Mouse (Mus musculus) spleen, postnatal 0 days (tissue): ENCODE results near the gene Timeless. TPM values are rescaled to one million over a fixed set of nuclear protein-coding genes. Genes with fewer than 3 reads are reported as not detected.

ENCODE experiments used
- polyA plus RNA-seq: library from polyadenylated mRNA; unstranded; fragments of >200 nt; fragmentation: Nextera tagmentation; extraction: Ambion mirVana; gene quantifications from 2 replicates; pipeline ENCODE4 v1.2.1, GENCODE M21; 2015

Timeless gene
- polyA plus RNA-seq = 41.5 and 42.0 TPM in 2 replicates

GRCm38 (mm10) chr10:128231697-128232419 lies at the start of gene Timeless:
Gene Timeless, plus strand, starts transcription at chr10:128232065.

GRCm38 (mm10) chr10:128194024-128194550 lies 37.8 kb upstream of the Timeless start, which contains the start of gene Gls2:
Gene Gls2, plus strand, starts transcription at chr10:128194457.

GRCm38 (mm10) chr10:128211390-128212108 lies 20.3 kb upstream of the Timeless start, which contains the start of gene Spryd4:
Gene Spryd4, minus strand, starts transcription at chr10:128211807.

GRCm38 (mm10) chr10:128225538-128225937 lies 6.3 kb upstream of the Timeless start, which contains the start of gene Mip:
Gene Mip, plus strand, starts transcription at chr10:128225838.

GRCm38 (mm10) chr10:128253677-128254255 lies 21.9 kb downstream of the Timeless start, which contains the start of gene Apon:
Gene Apon, plus strand, starts transcription at chr10:128254096.

GRCm38 (mm10) chr10:128268371-128268770 lies 36.5 kb downstream of the Timeless start, which contains the start of gene Apof:
Gene Apof, plus strand, starts transcription at chr10:128268671.

GRCm38 (mm10) chr10:128270287-128270841 lies 38.5 kb downstream of the Timeless start, which contains the start of gene Stat2:
Gene Stat2, plus strand, starts transcription at chr10:128270559.

GRCm38 (mm10) chr10:128298702-128299171 lies 66.9 kb downstream of the Timeless start, which contains the start of gene Il23a:
Gene Il23a, minus strand, starts transcription at chr10:128298752.

Other genes with a start within 250 kb of the Timeless start
- not detected in 2 replicates for gene Hsd17b6, start 224.5 kb upstream of the Timeless start, polyA plus RNA-seq
- gene Prim1, start 216.9 kb upstream of the Timeless start, polyA plus RNA-seq = 74.6 and 83.5 TPM in 2 replicates
- 537 and 542 TPM in 2 replicates for gene Naca, start 196.5 kb upstream of the Timeless start, polyA plus RNA-seq
- 268 and 285 TPM in 2 replicates for gene Ptges3, start 173.1 kb upstream of the Timeless start, polyA plus RNA-seq
- gene Atp5b, start 148.8 kb upstream of the Timeless start, polyA plus RNA-seq = 1,326 and 1,411 TPM in 2 replicates
- 8.9 and 9.9 TPM in 2 replicates for gene Baz2a, start 140.5 kb upstream of the Timeless start, polyA plus RNA-seq
- gene Rbms2, start 51.8 kb upstream of the Timeless start, polyA plus RNA-seq = 7.7 and 11.5 TPM in 2 replicates
- 0.90 and 1.2 TPM in 2 replicates for gene Gls2, start 37.6 kb upstream of the Timeless start, polyA plus RNA-seq
- 14.5 and 15.6 TPM in 2 replicates for gene Spryd4, start 20.3 kb upstream of the Timeless start, polyA plus RNA-seq
- gene Mip, start 6.2 kb upstream of the Timeless start, polyA plus RNA-seq = not detected in 2 replicates
- 0.27 and 0.45 TPM in 2 replicates for gene Apon, start 22.0 kb downstream of the Timeless start, polyA plus RNA-seq
- gene Apof, start 36.6 kb downstream of the Timeless start, polyA plus RNA-seq = 0.53 and 0.72 TPM in 2 replicates
- 10.4 and 11.9 TPM in 2 replicates for gene Stat2, start 38.5 kb downstream of the Timeless start, polyA plus RNA-seq
- 0.16 TPM in 1 of 2 replicates, not detected in the other for gene Il23a, start 66.7 kb downstream of the Timeless start, polyA plus RNA-seq
- 16.4 and 18.3 TPM in 2 replicates for gene Pan2, start 71.3 kb downstream of the Timeless start, polyA plus RNA-seq
- gene Cnpy2, start 90.4 kb downstream of the Timeless start, polyA plus RNA-seq = 115 and 130 TPM in 2 replicates
- gene Cs, start 105.7 kb downstream of the Timeless start, polyA plus RNA-seq = 101 and 112 TPM in 2 replicates
- 9.0 and 9.1 TPM in 2 replicates for gene Coq10a, start 136.9 kb downstream of the Timeless start, polyA plus RNA-seq
- 6.4 and 6.5 TPM in 2 replicates for gene Ankrd52, start 145.1 kb downstream of the Timeless start, polyA plus RNA-seq
- gene Slc39a5, start 169.2 kb downstream of the Timeless start, polyA plus RNA-seq = 0.08 and 0.12 TPM in 2 replicates
- 48.7 and 52.0 TPM in 2 replicates for gene Nabp2, start 179.4 kb downstream of the Timeless start, polyA plus RNA-seq
- gene Rnf41, start 179.6 kb downstream of the Timeless start, polyA plus RNA-seq = 13.7 and 17.6 TPM in 2 replicates
- 22.0 and 26.1 TPM in 2 replicates for gene Smarcc2, start 227.2 kb downstream of the Timeless start, polyA plus RNA-seq